Mouse (Mus musculus): ENCODE results near the gene Hsd17b11. TPM values are rescaled to one million over a fixed set of nuclear protein-coding genes. Genes with fewer than 3 reads are reported as not detected.
A peak's percentile ranks its signal among the peaks of the same experiment; 100 is the strongest.

Hsd17b11 gene
- 10 to 100 TPM; 52.4 to 53.9 (median 52.8) TPM for total RNA-seq (2022)

DNA sequence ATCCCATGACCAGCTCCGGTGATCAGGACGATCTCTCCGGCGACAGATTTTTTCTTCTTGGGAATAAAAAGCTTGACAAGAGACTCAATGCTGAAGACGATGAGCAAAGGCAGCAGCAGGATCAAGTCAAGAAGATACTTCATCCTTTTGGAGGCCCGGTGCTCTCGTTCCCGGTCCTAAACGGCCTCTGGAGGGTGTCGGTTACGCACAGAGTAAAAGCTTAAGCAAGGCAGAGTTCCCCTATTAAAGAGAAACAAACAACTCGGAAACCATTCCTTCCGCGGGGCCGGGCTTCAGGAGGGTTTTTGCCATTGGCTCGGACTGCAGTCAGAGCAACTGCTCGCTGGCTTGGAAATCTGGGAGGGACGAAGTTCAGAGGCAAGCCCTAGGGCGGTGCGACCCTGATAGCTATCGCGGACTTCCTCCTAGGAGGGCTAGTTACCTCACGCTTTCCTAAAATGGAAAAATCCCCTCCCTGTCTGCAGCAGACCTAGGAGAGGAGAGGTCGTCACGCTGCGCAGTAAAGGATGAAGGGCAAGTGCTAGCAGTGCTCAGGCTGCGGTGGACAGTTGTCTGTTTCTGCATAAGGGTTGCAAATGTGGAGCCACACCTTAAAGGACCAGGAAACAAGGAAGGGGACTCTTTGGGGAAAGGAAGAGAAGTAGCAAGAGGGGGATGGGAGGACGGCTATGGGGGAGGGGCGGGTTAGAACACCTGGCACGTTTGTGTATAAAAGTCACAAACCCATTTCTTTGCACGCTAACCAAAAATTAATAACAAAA is at the start of gene Hsd17b11:
TSS of gene Hsd17b11 (minus strand) at position 323 of the 782 bp plus-strand sequence.
- DNase-seq (ENCODE audit: low spot score in 2 of 2) = peak; percentile 59 to 62

GRCm38 (mm10) chr5:104071048-104071447 is 49.3 kb upstream of the Hsd17b11 start:
- no peak for DNase-seq (ENCODE audit: low spot score in 2 of 2)

DNA sequence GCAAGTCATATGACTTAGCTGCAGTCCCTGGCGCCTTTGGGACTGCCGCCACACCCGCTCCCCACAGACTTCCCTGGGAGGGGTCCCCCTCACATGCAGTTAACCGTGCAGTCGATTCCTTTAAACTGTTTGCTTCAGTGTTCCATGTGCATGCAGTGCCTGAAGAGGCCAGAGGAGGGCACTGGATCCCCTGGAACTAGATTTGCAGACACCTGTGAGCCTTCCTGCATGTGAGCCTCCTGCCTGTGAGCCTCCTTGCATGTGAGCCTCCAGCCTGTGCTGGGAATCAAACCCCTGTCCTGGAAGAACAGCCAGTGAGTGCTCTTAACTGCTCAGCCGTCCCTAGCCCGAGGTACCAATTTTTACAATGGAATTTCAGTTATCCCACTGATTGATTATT is 47.0 kb upstream of the Hsd17b11 start:
- no peak for DNase-seq (ENCODE audit: low spot score in 2 of 2)

GRCm38 (mm10) chr5:104062773-104063551 is 41.2 kb upstream of the Hsd17b11 start:
- DNase-seq (ENCODE audit: low spot score in 2 of 2) = no peak

DNA sequence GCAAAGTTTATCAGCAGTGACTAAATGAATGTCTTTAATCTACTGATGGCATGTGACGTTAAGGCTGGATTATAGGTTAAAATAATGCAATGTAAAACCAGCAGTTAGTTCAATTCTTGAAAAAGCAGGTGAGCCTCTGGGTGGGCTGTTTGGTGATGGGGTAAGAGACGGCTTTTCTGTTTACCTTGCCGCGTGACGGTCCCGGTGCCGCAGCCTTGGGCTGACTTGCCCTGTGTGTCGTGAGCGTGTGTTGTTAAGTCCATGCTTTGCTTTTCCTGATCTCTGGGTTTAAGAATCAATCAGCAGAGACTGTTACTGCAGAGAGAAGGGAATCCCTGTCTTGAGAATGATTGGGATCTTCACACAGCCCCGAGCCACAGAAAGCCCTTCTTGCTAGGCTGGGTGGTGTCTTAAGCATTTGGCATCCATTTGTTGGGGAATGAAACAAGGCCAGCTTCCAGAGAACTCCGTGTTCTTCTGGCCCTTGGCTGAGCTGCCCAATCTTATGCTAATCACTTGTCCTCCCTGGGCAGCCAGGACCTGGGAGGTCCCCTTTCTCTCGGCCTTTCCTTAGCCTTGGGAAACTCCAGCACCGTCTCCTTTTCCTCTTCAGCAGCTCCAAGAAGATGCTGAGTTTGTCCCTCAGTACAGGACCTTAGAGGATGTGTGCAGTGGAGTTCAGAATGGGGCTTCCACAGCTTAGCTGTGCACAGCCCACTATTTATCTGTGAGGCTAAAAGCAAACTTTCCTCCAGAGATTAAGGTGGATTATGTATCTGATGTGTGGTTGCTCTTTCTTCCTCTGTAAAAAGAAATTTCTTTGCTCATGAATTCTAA is 40.4 kb upstream of the Hsd17b11 start:
- peak in 1 of 2 experiments; percentile 32 for DNase-seq (ENCODE audit: low spot score in 2 of 2)

DNA sequence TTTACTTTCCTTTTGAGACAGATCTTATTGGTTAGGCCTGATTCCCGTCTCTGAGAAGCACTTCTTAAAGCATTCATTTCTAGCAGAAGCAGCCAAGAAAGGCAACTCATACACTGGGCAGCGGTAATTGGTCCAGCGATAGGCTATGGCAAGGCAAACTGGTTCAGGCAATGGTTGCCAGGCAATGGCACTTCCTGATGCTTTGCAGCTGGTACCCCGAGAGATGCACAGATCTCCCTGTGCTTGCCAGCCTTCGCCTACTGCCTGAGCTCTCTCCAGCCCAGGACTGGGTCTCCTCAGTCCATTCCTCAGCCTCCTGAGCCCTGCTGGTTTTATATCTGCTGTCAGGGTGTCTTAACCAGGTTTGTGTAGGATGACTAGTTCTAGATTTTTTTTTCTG is 38.7 kb upstream of the Hsd17b11 start:
- no peak for DNase-seq (ENCODE audit: low spot score in 2 of 2)

DNA sequence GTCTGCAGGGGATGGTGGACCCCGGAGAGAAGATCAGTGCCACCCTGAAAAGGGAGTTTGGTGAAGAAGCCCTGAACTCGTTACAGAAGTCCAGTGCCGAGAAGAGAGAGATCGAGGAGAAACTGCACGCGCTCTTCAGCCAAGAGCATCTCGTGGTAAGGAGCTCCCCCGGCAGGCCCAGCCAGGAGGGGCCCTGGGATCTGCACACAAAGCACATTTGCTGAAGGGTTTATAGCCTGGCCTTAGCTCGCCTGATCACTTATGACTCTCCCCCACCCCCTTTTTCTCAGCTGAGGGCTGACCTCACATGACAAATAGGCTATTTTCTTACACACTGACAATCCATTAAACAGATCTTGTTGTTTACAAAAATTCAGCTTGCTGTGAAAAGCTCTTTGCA is 37.9 kb upstream of the Hsd17b11 start:
- no peak for DNase-seq (ENCODE audit: low spot score in 2 of 2)

- DNase-seq (ENCODE audit: low spot score in 2 of 2) = peak in 1 of 2 experiments; percentile 31
These were observed 36.3 kb upstream of the Hsd17b11 start for GRCm38 (mm10) chr5:104058021-104058420.

DNA sequence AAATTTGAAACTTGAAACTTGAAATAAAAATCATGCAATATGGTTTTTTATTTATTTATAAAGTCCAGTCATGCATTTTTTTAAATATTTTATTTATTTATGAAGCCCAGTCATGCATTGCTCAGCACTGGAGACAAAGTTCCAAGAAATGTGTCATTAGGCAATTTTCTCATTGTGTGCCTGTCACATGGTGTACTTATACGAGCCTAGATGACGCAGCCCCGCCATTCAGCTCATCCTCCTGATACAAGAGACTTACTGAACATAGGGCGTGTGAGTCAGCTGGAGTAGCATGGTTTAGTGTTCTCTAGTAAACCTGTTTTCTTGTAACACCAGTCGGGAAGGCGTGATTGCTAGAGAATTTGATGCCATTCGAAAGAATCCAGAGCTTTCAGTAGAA is 34.6 kb upstream of the Hsd17b11 start:
- DNase-seq (ENCODE audit: low spot score in 2 of 2) = no peak

DNA sequence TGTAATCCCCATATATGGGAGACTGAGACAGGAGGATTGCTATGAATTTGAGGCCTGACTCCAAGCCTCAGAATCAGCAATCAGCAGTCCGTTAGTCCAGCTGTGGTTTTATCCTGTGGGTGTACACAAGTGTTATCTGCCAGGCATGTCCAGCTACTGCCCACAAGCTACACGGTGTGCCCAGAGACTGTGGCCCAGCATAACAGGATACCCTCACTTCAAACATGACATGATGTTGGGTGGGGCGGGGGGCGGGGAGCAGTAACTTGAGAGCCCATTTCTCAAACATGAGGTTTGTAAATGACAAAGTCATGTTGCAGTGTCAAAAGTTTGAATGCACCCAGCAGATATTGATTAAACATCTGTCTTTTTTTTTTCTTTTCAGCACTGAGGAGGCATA is 34.1 kb upstream of the Hsd17b11 start:
- DNase-seq (ENCODE audit: low spot score in 2 of 2) = no peak

- DNase-seq (ENCODE audit: low spot score in 2 of 2) = no peak
These were observed 33.2 kb upstream of the Hsd17b11 start for GRCm38 (mm10) chr5:104054938-104055337.

DNA sequence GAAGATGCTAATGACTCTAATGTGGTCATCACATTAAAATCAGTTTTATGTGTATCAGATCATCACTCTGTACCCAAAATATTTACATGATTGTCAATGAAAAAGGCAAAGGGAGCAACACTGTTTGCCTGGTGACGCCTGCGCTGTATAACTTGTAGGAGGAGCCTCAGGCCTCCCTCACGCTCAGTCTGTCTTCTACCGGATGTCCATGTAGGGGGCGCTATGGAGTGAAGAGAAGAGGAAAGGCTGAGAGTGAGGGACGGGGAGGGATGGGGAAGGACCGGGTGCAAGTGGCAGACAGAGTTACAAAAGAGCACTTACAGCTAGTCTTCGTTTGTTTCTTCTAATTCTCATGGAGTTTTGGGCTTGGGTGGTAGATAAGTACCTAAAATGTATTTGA is 31.2 kb upstream of the Hsd17b11 start:
- no peak for DNase-seq (ENCODE audit: low spot score in 2 of 2)

- DNase-seq (ENCODE audit: low spot score in 2 of 2) = no peak
These were observed 26.4 kb upstream of the Hsd17b11 start for GRCm38 (mm10) chr5:104048139-104048538.

GRCm38 (mm10) chr5:104047200-104048105 is 25.7 kb upstream of the Hsd17b11 start:
- no peak for DNase-seq (ENCODE audit: low spot score in 2 of 2)

DNA sequence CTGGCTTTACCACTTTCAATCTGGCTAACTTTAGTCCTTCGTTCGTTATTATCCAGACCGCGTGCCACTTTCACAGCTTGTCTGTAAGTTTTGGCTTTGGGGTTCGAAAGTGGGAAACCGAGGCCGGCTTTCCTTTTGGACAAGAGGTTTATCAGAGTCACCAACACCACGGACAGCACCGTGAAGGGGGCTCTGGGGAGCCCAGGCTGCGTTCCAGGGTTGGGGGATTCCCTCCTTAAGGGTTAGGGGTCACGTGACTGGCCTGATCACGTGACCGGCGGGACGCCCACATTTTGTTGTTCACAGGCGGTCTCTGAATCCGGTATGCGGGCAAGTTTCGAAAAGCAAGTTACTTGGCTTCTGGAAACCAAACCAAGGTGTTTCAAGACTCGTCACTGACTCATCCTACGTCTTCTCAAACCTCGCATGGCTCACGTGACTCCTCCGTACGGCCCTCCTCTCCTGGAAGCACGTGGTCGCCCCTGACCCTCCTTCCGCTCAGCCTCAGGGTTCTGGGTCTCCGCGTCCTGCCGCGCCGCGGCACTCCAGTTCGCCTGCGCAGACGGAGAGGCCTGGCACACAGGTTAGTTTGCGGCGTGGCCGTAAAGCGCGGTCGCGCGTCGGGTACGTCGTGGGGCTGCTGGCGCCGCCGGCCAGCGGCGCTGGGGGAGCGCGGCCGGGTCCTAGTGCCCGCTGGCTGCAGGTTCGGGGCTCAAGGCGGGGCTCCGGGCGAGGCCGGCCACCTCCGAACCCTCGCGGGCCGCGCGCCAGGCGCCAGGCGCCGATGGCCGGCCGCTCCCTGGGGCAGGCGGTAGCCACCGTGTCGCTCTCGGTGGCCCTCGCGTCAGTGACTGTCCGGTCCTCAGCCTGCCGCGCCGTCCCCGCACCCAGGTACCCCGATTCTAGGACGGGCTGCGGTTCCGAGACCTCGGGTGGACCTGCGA is 24.8 kb upstream of the Hsd17b11 start, which contains the start of gene Nudt9:
TSS of gene Nudt9 (plus strand) at position 51 of the 944 bp plus-strand sequence.
- peak; percentile 94 to 99 for DNase-seq (ENCODE audit: low spot score in 2 of 2)

- no peak for DNase-seq (ENCODE audit: low spot score in 2 of 2)
These were observed 22.0 kb upstream of the Hsd17b11 start for GRCm38 (mm10) chr5:104043704-104044103.

GRCm38 (mm10) chr5:104042906-104043305 is 21.2 kb upstream of the Hsd17b11 start:
- no peak for DNase-seq (ENCODE audit: low spot score in 2 of 2)

GRCm38 (mm10) chr5:104039154-104039932 is 17.6 kb upstream of the Hsd17b11 start:
- DNase-seq (ENCODE audit: low spot score in 2 of 2) = no peak

- no peak for DNase-seq (ENCODE audit: low spot score in 2 of 2)
These were observed 15.0 kb upstream of the Hsd17b11 start for GRCm38 (mm10) chr5:104036686-104037085.
